Mouse (Mus musculus) heart, adult 18-20 months (tissue): ENCODE measurements around the gene Gm49393. TPM values are rescaled to one million over a fixed set of nuclear protein-coding genes. Genes with fewer than 3 reads are reported as not detected.

Experiments used
- DNase-seq, 2 experiments: peaks; one replicate each; pipeline ENCODE4 v3.0.0; 2021 to 2022; ENCODE audit warnings: mixed read lengths in 1 of 2
- total RNA-seq, 2 experiments: library from RNA; stranded (reverse); gene quantifications; 2 replicates each; pipeline ENCODE4 v1.2.3; 2021

The Gm49393 gene
- total RNA-seq, 2 experiments from 2014 or later: 0.59 TPM; not detected in 1

DNA sequence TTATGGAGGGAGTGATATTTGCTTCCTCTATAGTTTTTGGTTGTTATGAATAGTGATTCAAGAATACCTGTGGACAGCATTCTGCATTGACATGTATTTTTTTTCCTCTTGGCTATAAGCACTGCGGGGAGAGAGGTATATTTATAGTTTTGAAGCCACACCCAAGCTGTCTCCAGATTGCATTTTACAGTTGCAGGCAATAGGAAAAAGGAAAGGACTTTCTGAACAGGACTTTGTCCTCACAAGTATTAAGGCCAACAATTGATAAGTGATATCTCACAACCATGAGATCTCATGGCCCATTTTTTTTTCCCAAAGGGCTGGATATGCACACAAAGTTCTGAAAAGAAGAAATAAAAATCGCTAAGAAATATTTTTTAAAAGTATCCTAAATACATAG lies 125.7 kb downstream of the Gm49393 start:
- no peak for DNase-seq

Other genes starting within 250 kb of the Gm49393 start
- not detected for gene BC051665, start 149.2 kb downstream of the Gm49393 start, total RNA-seq
- not detected for gene Ctsll3, start 132.7 kb downstream of the Gm49393 start, total RNA-seq
- under 1 TPM in 1 of 2 experiments, not detected in 1; 0.42 TPM for gene 4930486L24Rik, start 71.1 kb downstream of the Gm49393 start, total RNA-seq
- gene Gm49392, start 38.7 kb downstream of the Gm49393 start, total RNA-seq: 1 to 10 TPM; 1.2 to 2.0 TPM
- 10 to 100 TPM in 1 of 2 experiments, 1 to 10 TPM in 1; 9.6 to 11.8 TPM for gene Ctla2b, start 38.1 kb downstream of the Gm49393 start, total RNA-seq
- gene Tpbpb, start 30.7 kb downstream of the Gm49393 start, total RNA-seq: not detected
- 1 to 10 TPM; 1.8 to 7.9 TPM for gene Gm49391, start 981 bp upstream of the Gm49393 start, total RNA-seq
- 10 to 100 TPM; 80.3 to 99.9 TPM for gene Ctla2a, start 1.0 kb upstream of the Gm49393 start, total RNA-seq
- gene Tpbpa, start 6.4 kb upstream of the Gm49393 start, total RNA-seq: not detected
- not detected for gene Ctsj, start 70.4 kb upstream of the Gm49393 start, total RNA-seq
- gene Ctsq, start 105.0 kb upstream of the Gm49393 start, total RNA-seq: not detected
- not detected for gene Ctsr, start 228.7 kb upstream of the Gm49393 start, total RNA-seq